Mouse (Mus musculus): Measurements from ENCODE around the gene Saxo1. TPM values are rescaled to one million over a fixed set of nuclear protein-coding genes. Genes with fewer than 3 reads are reported as not detected.

Saxo1 gene
- total and polyA plus RNA-seq, 3 experiments: not detected

DNA sequence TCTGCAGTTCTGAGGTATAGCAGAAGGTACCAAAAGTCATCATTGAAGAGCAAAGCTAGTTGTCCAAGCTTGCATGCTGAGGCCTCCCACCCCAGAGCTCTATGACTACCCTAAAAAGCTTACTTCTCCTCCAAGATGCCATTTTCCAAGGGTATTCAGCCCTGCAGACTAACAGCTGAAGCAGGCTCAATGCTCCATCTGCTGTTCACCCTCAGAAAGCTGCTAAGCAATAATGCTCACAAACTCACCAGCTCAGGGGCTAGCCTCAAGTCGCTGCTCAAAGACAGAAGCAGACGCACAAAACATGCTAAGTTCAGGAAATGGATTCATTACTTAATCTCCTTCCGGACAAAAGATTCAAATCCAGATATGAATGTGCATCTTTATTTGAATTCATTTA, 77.2 kb downstream of the Saxo1 start:
- no peaks in the 10 kb centered on the region for H3K9me3 ChIP-seq (replicated peaks; ENCODE audit: insufficient read depth, low read length)
- peaks cover 0 to 5% of the 10 kb centered on the region in 2 experiments; a peak in 2 of 4 replicates for H3K27me3 ChIP-seq (ENCODE audit: control insufficient read depth in 1 of 2, insufficient read depth in 2 of 2, low read length in 2 of 2)
- no peak overlapping the region for H3K4me3 ChIP-seq (ENCODE audit: control insufficient read depth in 1 of 2, insufficient read depth in 1 of 2, low read depth in 2 of 2, low read length in 2 of 2)
- no peak for DNase-seq (ENCODE audit: low read depth, low spot score)
- H3K4me1 ChIP-seq (ENCODE audit: control insufficient read depth in 1 of 2, insufficient read depth in 2 of 2, low read length in 2 of 2): no peaks in the 10 kb centered on the region
- H3K79me2 ChIP-seq (ENCODE audit: control insufficient read depth, insufficient read depth, low read length, poor library complexity): no peaks in the 10 kb centered on the region
- TF ChIP-seq MAFK (IDR thresholded peaks at IDR 0.05; ENCODE audit: borderline replicate concordance, low read depth, low read length) (no peak), MYB (IDR thresholded peaks at IDR 0.05; ENCODE audit: low read depth, low read length) (no peak), TAL1 (IDR thresholded peaks at IDR 0.05; ENCODE audit: low read length) (no peak), SMC3 (IDR thresholded peaks at IDR 0.05; ENCODE audit: low read depth, low read length) (no peak), RAD21 (IDR thresholded peaks at IDR 0.05; ENCODE audit: low read depth, low read length) (no peak; the same call in 1 of the 2 replicates), CHD2 (IDR thresholded peaks at IDR 0.05; ENCODE audit: low read length) (no peak), ZC3H11A (IDR thresholded peaks at IDR 0.05; ENCODE audit: low read depth, low read length) (no peak), BHLHE40 (IDR thresholded peaks at IDR 0.05; ENCODE audit: borderline replicate concordance, low read depth, low read length) (no peak), POLR2AphosphoS2 (IDR thresholded peaks at IDR 0.05; ENCODE audit: low read length) (no peak), CHD1 (IDR thresholded peaks at IDR 0.05; ENCODE audit: low read depth, low read length) (no peak), USF1 (IDR thresholded peaks at IDR 0.05; ENCODE audit: low read depth, low read length) (no peak)
- no peaks in the 10 kb centered on the region for H3K36me3 ChIP-seq (ENCODE audit: control insufficient read depth in 1 of 2, insufficient read depth in 2 of 2, low read length in 2 of 2)
- no peak overlapping the region for H3K27ac ChIP-seq (ENCODE audit: control insufficient read depth, low read depth, low read length)
- H3K9ac ChIP-seq (ENCODE audit: control insufficient read depth, low read depth, low read length, poor library complexity, severe bottlenecking): no peak overlapping the region

DNA sequence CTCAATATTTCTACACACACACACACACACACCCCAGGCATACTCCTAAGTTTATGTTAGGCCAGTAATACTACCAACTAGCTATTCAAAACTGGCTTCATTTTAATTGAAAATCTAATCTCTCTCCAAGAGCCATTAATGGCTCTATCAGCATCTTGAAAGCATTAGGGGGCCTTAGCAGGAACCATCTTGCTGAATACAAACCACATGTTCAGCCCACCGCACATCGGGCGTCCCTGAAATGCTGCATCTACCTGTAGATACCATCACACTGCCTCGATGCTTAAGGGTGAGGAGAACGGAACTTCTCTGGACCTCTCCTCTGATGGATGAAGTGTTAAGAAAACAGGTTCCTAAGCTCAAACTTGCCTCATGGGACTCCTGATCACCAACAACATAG, 93.3 kb downstream of the Saxo1 start:
- H3K79me2 ChIP-seq (ENCODE audit: control insufficient read depth, insufficient read depth, low read length, poor library complexity): no peaks in the 10 kb centered on the region

DNA sequence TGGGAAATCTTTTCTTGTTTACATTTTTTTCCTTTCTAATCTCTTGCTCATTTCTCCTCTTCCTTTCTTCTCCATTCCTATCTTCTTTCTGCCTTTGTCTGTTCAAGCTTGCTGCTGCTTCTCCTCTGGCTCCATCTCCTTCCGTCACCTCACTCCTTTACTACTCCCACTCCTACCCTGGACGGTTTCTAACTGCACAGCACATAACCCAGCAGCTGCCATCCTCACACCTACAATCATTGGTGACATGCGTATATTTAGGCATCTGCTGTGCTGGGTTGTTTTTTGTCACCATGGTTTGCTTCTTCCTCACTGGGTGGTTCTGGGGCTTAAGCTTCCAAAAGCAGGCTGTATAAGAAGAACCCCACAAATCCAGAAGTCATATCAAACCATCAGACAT, 107.7 kb downstream of the Saxo1 start:
- Histone ChIP-seq H3K4me1 (ENCODE audit: control insufficient read depth in 1 of 2, insufficient read depth in 2 of 2, low read length in 2 of 2) (no peaks in the 10 kb centered on the region), H3K27me3 (ENCODE audit: control insufficient read depth in 1 of 2, insufficient read depth in 2 of 2, low read length in 2 of 2) (peaks cover 0 to 3% of the 10 kb centered on the region in 2 experiments; a peak in 1 of 4 replicates), H3K36me3 (ENCODE audit: control insufficient read depth in 1 of 2, insufficient read depth in 2 of 2, low read length in 2 of 2) (no peaks in the 10 kb centered on the region), H3K9ac (ENCODE audit: control insufficient read depth, low read depth, low read length, poor library complexity, severe bottlenecking) (no peak overlapping the region), H3K9me3 (replicated peaks; ENCODE audit: insufficient read depth, low read length) (no peaks in the 10 kb centered on the region), H3K79me2 (ENCODE audit: control insufficient read depth, insufficient read depth, low read length, poor library complexity) (no peaks in the 10 kb centered on the region), H3K4me3 (ENCODE audit: control insufficient read depth in 1 of 2, insufficient read depth in 1 of 2, low read depth in 2 of 2, low read length in 2 of 2) (no peak overlapping the region), H3K27ac (ENCODE audit: control insufficient read depth, low read depth, low read length) (no peak overlapping the region)
- no peak for DNase-seq (ENCODE audit: low read depth, low spot score)
- TF ChIP-seq POLR2AphosphoS2 (IDR thresholded peaks at IDR 0.05; ENCODE audit: low read length) (no peak), ZNF384 (IDR thresholded peaks at IDR 0.05; ENCODE audit: low read depth, low read length) (no peak), MYB (IDR thresholded peaks at IDR 0.05; ENCODE audit: low read depth, low read length) (no peak), ZKSCAN1 (IDR thresholded peaks at IDR 0.05; ENCODE audit: low read depth, low read length) (no peak), USF1 (IDR thresholded peaks at IDR 0.05; ENCODE audit: low read depth, low read length) (no peak), MXI1 (IDR thresholded peaks at IDR 0.05; ENCODE audit: low read depth, low read length) (no peak), BHLHE40 (IDR thresholded peaks at IDR 0.05; ENCODE audit: borderline replicate concordance, low read depth, low read length) (no peak), ZMIZ1 (IDR thresholded peaks at IDR 0.05; ENCODE audit: low read depth, low read length) (no peak), MYC (IDR thresholded peaks at IDR 0.05; ENCODE audit: low read depth, low read length) (no peak), USF2 (IDR thresholded peaks at IDR 0.05; ENCODE audit: borderline replicate concordance in 1 of 2, insufficient read depth in 1 of 2, low read depth in 1 of 2, low read length in 2 of 2) (no peak), TCF12 (IDR thresholded peaks at IDR 0.05; ENCODE audit: low read depth, low read length) (no peak), NRF1 (IDR thresholded peaks at IDR 0.05; ENCODE audit: insufficient read depth, low read depth, low read length, poor library complexity, severe bottlenecking) (no peak), CTCF (IDR thresholded peaks at IDR 0.05 in 2 of 3, conservative IDR thresholded peaks at IDR 0.05 in 1 of 3; ENCODE audit: control insufficient read depth in 1 of 3, insufficient read depth in 1 of 3, low read depth in 2 of 3, low read length in 3 of 3, poor library complexity in 1 of 3, severe bottlenecking in 1 of 3) (no peak), RCOR1 (IDR thresholded peaks at IDR 0.05; ENCODE audit: low read depth, low read length) (no peak), TBP (IDR thresholded peaks at IDR 0.05; ENCODE audit: low read depth, low read length) (no peak), MEF2A (IDR thresholded peaks at IDR 0.05; ENCODE audit: extremely low read depth, insufficient replicate concordance, low read depth, low read length, poor library complexity, severe bottlenecking) (no peak), KAT2A (conservative IDR thresholded peaks at IDR 0.05; ENCODE audit: low read depth, low read length) (no peak), ELF1 (IDR thresholded peaks at IDR 0.05; ENCODE audit: low read depth, low read length) (no peak), RAD21 (IDR thresholded peaks at IDR 0.05; ENCODE audit: low read depth, low read length) (no peak)

More for the DNA sequence above, 93.3 kb downstream of the Saxo1 start:
- DNase-seq (ENCODE audit: low read depth, low spot score): no peak
- Histone ChIP-seq H3K36me3 (ENCODE audit: control insufficient read depth in 1 of 2, insufficient read depth in 2 of 2, low read length in 2 of 2) (no peaks in the 10 kb centered on the region), H3K4me3 (ENCODE audit: control insufficient read depth in 1 of 2, insufficient read depth in 1 of 2, low read depth in 2 of 2, low read length in 2 of 2) (no peak overlapping the region), H3K4me1 (ENCODE audit: control insufficient read depth in 1 of 2, insufficient read depth in 2 of 2, low read length in 2 of 2) (no peaks in the 10 kb centered on the region), H3K27ac (ENCODE audit: control insufficient read depth, low read depth, low read length) (no peak overlapping the region), H3K27me3 (ENCODE audit: control insufficient read depth in 1 of 2, insufficient read depth in 2 of 2, low read length in 2 of 2) (no peaks in the 10 kb centered on the region), H3K9me3 (replicated peaks; ENCODE audit: insufficient read depth, low read length) (no peaks in the 10 kb centered on the region), H3K9ac (ENCODE audit: control insufficient read depth, low read depth, low read length, poor library complexity, severe bottlenecking) (no peak overlapping the region)
- TF ChIP-seq ZKSCAN1 (IDR thresholded peaks at IDR 0.05; ENCODE audit: low read depth, low read length) (no peak), MYC (IDR thresholded peaks at IDR 0.05; ENCODE audit: low read depth, low read length) (no peak), TBP (IDR thresholded peaks at IDR 0.05; ENCODE audit: low read depth, low read length) (no peak)

Data from MEL (cell line).